Mouse (Mus musculus) adrenal gland, postnatal 36 days (tissue): ENCODE results near the gene Trpm3. TPM values are rescaled to one million over a fixed set of nuclear protein-coding genes. Genes with fewer than 3 reads are reported as not detected.
A peak's percentile ranks its signal among the peaks of the same experiment; 100 is the strongest.
"Not testable (repeated sequence)": the region's sequence is repeated elsewhere in the genome, so short reads cannot be mapped to it uniquely, and the experiment has no call there.

Experiments used
- DNase-seq, 2 experiments: peaks; one replicate each; pipeline ENCODE4 v3.0.0; 2021; ENCODE audit warnings: mixed read lengths in 1 of 2
- total RNA-seq, 2 experiments: library from RNA; stranded (reverse); gene quantifications; 2 replicates each; pipeline ENCODE4 v1.2.3; 2021

Gene Trpm3
- total RNA-seq, 2 experiments from 2014 or later = 0.86 to 1.1 TPM

DNA sequence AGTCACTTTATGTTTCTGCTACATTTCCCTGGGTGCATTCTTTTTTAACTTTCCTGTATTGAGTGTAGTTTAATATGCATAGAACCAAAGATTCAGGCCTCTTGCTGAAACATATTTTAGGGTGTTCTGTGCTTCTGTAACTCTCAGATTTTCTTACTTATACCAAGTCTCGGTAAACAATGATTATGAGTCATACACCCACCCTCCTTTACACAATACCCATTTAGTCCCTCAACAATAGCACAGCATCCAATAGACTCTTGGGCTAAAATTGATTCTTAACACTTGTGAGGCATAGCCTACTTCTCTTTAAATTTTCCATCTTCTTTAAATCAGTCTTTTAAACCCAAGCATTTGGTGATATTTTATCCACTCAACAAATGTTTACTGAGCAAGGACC lies 709.4 kb downstream of the Trpm3 start:
- no peak for DNase-seq

GRCm38 (mm10) chr19:22848783-22849576 lies 710.1 kb downstream of the Trpm3 start:
- no peak for DNase-seq

DNA sequence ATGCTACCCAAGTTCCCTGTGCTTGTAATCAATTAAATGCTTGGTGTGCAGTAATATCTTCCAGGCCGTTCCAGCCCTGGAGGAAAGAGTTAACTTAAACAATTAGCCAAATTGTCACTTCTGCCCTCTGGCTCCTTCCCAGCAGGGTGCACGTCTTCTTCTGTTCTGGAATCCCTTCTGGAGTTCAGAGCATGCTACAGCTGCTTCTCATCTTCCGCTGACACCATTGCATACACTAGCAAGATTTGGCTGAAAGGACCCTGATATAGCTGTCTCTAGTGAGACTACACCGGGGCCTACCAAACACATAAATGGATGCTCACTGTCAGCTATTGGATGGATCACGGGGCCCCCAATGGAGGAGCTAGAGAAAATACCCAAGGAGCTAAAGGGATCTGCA lies 712.6 kb downstream of the Trpm3 start:
- DNase-seq = not testable (repeated sequence)

GRCm38 (mm10) chr19:22859644-22860043 lies 720.8 kb downstream of the Trpm3 start:
- DNase-seq = no peak

DNA sequence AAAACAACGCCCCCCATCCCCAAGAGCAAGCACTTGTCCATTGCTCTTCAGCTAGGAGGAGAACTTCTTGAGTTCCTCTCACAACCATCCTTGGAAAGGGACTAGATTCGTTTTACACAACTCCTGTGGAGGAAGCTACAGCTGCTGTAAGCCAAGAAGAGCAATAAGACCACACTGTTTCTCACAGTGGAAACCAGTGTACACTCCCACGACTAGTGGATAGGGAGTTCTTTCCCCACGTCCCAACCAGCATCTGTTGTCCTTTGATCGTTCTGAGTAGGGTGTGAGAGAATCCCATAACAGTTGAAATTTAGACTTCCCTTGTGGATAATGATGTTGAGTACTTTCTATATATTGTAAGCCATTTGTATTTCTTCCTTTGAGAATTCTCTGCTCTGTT lies 728.6 kb downstream of the Trpm3 start:
- DNase-seq = no peak

DNA sequence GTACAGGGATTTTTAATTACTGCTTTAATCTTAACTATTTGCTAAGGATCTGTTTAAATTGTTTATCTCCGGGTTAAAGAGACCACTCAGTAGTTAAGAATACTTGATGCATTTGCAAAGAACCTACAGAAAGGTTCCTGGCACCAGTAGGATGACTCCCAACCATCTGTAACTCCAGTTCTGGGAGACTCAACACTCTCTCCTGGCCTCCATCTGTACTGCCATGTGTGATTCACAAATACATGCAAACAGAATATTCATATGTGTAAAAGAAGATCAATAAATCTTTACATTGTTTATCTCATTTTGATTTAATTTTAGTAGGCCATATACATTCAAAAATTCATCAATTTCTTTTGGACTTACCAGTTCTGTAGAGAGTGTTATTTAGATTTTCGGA lies 731.0 kb downstream of the Trpm3 start:
- DNase-seq = no peak

- no peak for DNase-seq
Measured at GRCm38 (mm10) chr19:22872456-22872855, 733.6 kb downstream of the Trpm3 start.

GRCm38 (mm10) chr19:22880199-22880598 lies 741.4 kb downstream of the Trpm3 start:
- DNase-seq = no peak

- no peak for DNase-seq
Measured at GRCm38 (mm10) chr19:22882670-22883111, 743.8 kb downstream of the Trpm3 start.

GRCm38 (mm10) chr19:22883154-22883553 lies 744.3 kb downstream of the Trpm3 start:
- no peak for DNase-seq

DNA sequence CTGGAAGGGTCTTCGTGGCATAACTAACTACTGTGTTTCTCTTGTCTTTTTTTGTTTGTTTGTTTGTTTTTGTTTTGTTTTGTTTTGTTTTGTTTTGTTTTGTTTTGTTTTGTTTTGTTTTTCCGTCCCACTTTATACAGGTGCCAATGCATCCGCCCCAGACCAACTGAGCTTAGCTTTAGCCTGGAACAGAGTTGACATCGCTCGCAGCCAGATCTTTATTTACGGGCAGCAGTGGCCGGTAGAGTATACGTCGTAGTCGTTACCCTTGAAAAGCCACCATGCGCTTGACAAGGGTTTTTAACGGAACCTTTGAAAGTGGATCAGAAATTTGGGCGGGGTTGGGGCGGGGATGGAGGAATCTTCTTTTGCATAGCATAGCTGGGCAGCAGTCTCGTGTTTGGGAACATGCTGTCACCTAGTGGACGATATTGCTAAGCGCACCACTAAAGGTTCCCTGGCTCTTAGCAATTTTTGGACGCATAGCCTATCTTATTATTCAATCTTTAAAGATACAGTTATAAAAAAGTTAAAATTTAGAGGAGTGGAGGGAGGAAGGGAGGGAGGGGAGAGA lies 745.0 kb downstream of the Trpm3 start:
- peak; percentile 32 to 45 for DNase-seq

DNA sequence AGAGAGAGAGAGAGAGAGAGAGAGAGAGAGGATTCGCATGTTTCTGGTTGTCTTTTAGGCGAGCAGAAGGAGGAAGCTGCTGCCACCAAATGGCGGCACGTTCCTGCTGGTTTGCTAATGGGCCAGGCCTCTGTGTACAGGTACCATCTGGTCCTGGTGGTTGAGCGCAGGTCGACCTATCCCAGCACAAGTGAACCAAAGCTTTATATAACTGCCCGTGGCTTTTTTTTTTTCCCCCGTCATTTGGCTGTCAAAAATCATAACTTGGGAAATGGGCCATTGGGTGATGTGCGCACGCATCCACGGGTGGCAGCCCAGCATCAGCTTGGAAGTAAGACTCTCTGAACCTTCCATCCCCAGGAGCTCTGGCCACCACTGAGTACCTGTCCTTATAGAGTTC lies 745.5 kb downstream of the Trpm3 start:
- DNase-seq = peak; percentile 10 to 18

DNA sequence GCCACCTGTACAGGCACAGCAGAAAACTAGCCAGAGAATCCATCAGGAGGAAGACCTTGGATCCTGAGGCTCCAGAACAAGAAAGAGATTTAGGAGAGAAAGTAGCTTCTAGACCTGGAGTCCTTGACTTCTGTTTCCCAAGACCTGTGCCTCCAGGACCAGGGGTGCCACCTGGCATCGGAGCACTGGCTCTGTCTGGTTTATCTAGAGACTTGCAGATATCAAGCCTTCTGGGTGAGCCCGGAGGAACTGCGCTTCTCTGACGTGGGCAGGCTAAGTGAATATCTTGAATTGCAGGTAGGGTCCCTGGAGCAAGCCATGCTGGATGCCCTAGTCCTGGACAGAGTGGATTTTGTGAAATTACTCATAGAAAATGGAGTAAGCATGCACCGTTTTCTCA lies 746.2 kb downstream of the Trpm3 start:
- no peak for DNase-seq

GRCm38 (mm10) chr19:22901892-22902291 lies 763.0 kb downstream of the Trpm3 start:
- no peak for DNase-seq

DNA sequence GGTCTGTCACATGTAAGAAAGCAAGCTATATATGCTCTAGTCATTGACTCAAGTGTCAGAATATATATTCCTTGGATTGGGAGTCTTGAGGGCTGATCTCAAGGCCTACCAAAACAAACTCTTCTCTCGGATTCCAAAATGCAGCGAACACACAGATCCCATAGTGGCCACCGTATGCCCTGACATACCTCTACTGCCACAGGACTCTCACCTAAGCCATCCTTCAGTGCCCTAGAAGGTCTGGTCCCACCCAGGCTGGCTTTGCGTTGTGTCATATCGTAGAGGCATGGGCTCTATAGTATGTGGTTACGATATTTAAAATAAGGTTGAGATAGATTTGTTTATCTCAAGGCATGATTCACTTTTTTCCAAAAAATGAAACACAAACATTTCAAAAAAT lies 763.5 kb downstream of the Trpm3 start:
- no peak for DNase-seq

- DNase-seq = peak; percentile 34 to 53
Measured at GRCm38 (mm10) chr19:22905066-22905482, 766.2 kb downstream of the Trpm3 start.

- no peak for DNase-seq
Measured at GRCm38 (mm10) chr19:22910686-22911085, 771.8 kb downstream of the Trpm3 start.

DNA sequence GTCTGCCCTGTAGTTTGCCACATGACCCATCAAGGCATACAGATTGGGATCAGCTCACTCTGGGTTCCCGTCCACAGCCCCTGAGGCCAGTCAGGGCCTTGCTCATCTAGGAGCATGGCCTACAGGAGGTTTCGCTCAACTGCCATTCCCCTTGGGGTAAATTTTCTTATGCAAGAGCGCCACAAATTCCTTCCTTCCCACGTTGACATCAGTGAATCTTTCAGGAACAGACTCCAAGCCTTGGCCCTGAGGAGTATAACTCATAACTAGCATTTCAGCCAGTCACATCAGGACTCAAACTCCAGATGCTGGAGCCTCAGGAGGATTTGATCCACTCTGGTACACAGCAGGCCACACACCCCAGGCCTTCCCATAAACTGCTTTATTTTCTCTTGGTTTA lies 774.1 kb downstream of the Trpm3 start:
- DNase-seq = no peak

DNA sequence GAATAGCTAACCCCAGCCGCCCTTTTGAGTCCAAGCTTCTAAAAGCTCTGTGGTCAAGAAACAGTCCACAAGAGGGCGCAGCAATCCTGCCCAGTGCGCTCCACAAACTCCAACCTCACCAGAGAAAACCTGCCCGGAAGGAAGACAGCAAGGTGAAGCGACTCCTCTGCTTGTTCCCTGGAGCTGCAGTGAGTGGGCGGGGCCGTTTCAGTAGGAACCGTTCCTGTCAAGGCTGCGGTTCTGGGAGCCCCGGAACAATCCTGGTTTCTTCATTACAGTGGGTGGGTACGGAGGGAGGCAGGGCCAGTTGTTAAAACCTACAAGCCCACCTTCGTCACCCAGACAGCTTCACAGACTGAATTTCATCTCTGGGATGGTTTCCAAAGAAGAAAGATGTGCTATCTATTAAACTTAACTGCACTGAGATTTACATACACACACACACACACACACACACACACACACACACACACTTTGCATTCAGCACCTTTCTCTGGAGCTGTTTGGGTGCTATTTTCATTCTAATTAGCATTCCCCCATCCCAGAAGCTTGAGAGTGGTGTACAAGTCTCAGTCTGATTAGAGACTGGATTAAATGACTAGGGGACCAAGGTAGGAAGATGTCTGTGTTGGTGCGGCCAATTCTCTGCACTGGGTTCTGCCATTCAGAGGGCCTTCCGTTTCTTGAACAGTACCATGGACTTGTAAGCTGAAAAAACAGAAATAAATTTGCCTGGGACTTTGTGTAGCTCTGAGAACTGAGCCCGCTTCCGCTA lies 777.2 kb downstream of the Trpm3 start:
- peak; percentile 81 to 85 for DNase-seq

GRCm38 (mm10) chr19:22916643-22917344 lies 777.9 kb downstream of the Trpm3 start:
- peak; percentile 98 to 99 for DNase-seq

GRCm38 (mm10) chr19:22917345-22917735 lies 778.5 kb downstream of the Trpm3 start:
- DNase-seq = no peak

- no peak for DNase-seq
Measured at GRCm38 (mm10) chr19:22920949-22921348, 782.1 kb downstream of the Trpm3 start.
